Mouse (Mus musculus) thymus, postnatal 0 days (tissue): ENCODE data around the gene Tmem56. TPM values are rescaled to one million over a fixed set of nuclear protein-coding genes. Genes with fewer than 3 reads are reported as not detected.

ENCODE experiments used
- DNase-seq: peaks from one replicate; pipeline ENCODE4 v3.0.0-alpha.2; 2015; ENCODE audit warnings: low spot score
- polyA plus RNA-seq: library from polyadenylated mRNA; unstranded; fragments of >200 nt; fragmentation: Nextera tagmentation; extraction: Ambion mirVana; gene quantifications from 2 replicates; pipeline ENCODE4 v1.2.1, GENCODE M21; 2015

Tmem56 gene
- polyA plus RNA-seq: 0.24 and 0.35 TPM in 2 replicates

DNA sequence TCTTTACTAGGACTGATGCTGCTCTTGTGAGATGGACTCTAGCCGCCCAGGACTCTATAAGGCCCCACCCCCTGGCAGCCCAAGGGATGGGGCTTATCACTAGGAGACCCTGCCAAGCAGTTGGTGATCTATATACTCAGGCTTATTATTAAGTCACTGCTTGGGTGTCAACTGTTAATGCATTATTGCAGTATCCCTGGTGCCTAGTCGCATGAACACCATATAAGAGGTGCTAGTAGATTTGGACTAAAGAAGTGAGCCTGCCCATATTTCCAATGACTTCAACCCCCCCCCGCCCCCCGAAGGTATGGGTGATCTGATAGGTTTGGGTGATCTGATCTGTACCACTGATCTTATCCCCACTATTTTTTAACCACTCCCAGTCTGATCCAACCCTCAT lies at the start of gene Tmem56:
TSS of gene Tmem56 (minus strand) at position 101 of the 400 bp plus-strand sequence.
- no peak for DNase-seq

DNA sequence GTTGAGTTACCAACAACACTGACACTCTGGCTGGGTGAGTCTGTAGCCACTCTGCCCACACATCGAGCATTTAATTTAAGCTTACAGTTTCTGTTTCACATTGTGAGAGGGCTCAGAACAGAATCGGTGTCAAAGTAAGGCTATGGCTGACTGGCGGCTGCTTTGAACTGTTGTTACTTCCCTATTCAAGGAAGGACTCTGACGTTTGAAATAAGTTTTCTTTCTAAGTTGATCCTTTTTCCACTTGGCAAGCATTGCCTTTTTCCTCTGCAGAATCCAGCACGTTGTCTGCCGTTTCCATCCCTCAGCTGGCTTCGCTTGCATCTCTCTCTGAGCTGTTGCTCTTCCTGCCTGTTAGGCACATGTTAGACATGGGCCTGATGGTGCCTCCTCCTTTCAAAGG lies 47.3 kb upstream of the Tmem56 start:
- peak; percentile 60 for DNase-seq

DNA sequence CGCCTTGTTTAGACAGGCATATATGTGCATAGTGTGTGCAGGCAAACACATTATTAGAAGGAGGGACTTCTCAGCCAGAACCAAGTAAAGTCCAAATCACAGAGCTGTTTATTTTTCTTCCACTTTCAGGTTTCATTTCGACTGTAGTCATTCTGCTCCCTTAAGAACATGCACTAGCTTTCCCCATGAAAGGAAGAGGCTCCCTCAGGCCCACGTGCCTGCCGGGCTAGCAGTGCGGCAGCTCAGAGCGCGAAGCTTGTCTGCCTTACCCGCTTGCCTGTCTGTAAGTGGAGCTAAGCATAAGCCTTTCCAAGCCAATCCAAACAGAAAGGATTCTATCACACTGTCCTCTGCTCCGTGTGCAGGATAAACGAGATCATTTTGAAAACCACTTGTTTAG lies 46.7 kb upstream of the Tmem56 start:
- DNase-seq: peak; percentile 42

DNA sequence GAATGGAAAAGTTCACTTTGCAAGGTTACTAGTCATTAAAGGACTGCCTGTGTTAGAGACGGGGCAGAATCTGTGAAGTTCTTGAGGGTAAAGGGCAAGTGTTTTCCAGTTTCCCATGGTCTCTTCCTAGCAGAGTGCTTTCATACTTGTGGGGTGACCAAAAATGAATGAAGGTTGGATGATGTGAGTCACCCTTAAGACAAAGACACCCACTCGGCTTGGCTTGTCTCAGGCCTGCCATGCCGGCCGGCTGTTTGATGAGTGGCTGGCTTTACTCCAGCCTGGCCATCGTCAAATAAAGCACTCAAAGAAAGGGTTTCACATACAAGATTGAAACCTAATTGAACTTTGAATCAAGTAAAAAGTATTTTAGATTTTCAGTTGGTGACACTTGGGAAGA lies 44.5 kb upstream of the Tmem56 start:
- no peak for DNase-seq

DNA sequence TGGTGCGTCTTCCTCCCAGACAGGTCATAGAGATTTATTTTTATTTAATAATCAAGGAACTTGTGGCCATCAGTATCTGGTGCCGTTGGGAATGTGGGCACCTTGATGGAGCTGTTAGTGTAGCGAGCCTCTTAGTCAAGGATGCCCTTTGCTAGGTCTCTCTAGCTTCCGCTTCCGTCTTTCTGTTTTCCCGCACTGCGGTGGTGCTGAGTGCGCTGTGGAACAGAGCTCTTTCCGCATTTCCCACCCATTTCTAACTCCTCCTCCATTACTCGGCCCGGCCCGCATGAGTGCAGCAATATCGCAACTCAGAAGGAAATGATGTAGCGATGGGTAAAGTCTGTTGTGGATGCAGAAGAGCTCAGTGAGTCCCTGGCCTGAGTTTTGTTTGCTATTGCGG lies 40.5 kb upstream of the Tmem56 start:
- DNase-seq: no peak

DNA sequence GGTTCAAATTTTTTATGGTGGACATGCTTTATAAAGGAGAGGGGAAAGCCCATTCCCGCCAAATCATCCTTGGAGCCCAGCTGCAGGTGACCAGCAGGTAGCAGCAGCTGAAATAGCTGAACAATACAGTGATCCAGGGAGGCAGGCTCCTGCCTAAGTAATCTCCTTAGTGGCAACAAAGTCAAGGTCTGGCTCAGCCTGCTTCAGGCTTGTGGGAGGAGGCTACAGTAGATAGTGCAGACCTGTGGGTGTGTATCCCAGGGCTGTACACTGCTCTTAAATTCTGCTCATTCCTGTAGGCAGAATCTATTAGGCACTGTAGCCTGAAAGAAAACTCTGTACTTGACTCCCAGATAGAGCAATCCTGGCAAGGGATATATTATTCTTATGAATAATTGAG lies 38.0 kb upstream of the Tmem56 start:
- DNase-seq: no peak

DNA sequence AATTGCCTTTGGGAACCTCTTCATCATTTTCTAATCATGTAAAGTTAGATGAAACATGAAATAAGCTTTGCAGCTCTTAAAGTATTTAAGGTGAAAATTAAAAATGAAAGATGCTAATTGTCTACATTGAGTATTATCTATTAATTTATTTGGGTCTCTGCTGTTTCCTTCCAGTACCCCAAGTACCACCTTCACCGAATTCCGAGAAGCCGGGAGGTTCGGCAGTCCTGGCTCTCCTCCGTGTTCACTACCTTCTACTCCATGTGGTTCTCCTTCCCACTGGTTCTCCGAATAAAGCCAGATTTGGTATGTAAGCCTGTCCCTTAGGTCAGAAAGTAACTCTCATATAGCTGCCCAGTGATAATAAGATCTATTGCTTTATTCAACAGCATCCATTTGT lies 37.0 kb upstream of the Tmem56 start:
- DNase-seq: no peak

DNA sequence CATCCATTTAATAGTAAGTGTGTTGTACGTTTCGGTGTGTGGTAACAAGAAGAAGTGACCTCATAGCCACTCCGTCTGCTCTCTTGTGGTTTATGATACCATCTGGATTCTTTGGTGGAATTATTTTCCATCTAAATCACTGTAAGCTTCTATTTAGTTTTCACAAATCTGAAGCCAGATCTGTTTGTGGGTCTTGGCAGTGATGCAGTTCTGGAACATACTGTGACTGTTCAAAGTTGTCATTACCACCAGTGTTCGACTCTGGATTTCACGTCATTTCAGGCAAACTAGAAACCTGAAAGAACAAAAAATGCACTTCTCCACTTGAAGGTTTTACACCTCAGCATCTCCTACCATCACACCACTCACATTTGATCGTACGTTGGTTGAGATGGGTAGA lies 32.6 kb upstream of the Tmem56 start:
- no peak for DNase-seq

DNA sequence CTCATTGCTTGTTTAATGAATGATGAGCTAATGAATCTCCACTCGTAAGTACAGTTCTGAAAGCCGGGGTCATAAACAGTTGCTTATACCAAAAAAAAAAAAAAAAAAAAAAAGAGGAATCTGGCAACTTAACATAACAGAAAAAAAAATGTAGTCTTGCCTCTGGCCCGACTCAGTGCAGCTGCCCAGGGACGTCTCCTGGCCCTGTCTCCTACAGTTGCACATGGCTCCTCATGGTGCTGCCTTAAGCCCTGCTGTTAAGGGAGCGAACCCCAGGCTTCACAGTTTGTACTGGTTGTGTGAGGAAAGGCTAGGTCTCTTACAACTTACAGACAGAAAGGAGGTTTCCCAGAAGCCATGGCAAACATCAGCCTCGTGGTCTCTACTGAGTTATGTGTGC lies 31.3 kb upstream of the Tmem56 start:
- DNase-seq: no peak

DNA sequence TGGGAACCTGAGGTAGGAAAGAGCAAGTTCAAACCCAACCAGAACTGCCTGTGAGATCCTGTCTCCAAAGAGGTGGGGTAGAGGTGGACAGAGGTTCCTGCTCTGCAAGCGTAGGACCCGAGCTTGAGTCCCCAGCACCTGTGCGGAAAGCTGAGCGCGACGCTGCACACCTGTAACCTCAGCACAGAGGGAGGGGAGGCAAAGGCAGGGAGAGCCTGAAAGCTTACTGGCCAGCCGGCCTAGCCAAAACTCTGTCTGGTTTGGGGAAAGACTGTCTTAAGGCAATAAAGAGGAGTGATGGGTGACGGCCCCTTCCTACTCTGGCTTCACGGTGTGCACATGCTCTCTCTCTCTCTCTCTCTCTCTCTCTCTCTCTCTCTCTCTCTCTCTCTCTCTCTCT lies 30.1 kb upstream of the Tmem56 start:
- DNase-seq: peak; percentile 67

DNA sequence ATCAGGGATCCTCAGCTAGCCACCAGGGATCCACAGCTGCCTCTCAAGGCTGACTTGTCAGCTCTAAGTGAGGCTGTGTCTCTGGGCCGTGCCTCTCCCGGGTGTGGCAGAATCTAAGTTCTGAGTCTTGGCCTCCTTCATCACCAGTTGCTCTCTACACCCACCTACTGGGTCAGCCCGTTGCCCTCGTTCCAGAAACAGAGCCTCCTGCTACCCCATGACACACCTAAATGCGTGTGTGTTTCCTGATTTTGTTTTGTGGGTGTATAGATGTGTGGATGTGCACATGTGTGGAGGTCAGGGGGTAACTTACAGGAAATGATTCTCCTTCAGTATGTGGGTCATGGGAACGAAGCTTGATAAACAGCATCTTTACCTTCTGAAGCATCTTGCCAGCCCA lies 29.5 kb upstream of the Tmem56 start:
- DNase-seq: peak; percentile 87

DNA sequence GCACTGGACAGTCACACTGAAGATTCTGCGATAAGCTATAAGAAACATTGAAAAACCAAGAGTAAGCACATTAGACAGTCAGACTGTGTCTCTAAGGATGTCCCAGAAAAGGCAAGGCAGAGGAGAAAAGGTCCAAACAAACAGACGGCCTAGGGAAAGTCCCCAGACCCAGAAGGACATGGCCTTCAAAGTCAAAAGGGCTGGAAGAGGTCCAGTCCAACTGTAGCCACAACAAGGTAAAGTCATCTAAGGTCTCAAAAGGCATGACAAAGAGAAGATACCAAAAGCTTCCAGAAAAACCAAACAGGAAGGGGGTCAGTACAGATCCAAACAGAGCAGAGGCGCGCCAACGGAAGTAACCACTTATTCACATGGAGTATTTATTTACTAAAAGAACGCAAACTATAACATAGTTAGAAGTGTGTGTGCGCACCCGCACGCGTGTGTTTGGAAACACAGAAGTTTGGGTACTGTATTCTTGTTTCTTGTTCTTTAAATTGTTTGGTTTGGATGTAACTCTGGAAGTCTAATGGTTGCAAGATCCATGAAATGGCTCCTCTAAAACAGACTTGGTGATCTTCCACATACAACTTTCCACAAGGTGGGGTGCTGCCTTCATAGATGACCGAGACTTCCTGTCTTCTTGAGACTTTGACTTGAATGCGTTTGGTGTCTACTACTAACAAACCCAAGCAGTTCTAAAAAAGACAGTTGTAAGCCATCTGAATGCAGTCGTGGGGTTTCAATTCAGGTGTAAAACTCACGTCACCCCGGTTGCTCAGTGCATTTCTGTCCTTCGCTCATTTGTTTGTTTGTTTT lies 27.2 kb upstream of the Tmem56 start:
- peak; percentile 77 for DNase-seq

DNA sequence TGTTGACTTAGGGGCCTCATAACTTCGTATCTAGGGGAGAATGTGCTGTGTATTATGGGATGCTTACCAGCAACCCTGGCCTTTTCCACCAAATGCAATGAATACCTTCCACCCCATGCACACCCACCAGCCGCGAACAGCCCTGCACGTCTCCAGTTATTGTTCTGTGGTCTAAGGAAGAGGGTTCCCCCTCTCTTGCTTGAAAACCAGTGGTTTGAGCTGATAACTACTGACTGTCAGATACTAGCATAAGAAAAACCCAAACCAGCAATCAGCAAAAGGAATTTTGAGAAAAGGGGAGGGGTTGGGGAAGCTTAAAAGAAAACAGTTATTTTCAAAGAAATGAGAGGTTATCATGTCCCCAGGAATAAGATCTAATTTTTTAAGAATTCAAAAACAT lies 26.5 kb upstream of the Tmem56 start:
- no peak for DNase-seq

DNA sequence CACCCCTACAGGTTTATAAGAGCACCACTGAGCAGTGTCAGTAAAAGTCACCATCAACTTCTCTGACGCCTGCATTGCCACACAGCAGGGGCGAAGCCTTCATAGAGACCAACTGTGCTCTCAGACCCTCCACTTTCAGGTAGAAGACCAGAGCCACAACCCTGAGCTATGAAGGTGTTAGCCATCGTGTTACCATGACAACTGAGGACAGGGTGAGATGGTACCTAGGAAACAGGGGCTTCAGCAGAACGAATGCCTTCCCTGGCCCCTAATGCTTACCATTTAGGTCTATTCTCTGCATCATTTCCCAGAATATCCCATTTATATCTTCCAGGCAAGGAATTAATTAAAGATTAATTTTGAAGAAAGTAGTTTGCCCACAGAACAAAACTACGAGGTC lies 26.0 kb upstream of the Tmem56 start:
- DNase-seq: no peak

DNA sequence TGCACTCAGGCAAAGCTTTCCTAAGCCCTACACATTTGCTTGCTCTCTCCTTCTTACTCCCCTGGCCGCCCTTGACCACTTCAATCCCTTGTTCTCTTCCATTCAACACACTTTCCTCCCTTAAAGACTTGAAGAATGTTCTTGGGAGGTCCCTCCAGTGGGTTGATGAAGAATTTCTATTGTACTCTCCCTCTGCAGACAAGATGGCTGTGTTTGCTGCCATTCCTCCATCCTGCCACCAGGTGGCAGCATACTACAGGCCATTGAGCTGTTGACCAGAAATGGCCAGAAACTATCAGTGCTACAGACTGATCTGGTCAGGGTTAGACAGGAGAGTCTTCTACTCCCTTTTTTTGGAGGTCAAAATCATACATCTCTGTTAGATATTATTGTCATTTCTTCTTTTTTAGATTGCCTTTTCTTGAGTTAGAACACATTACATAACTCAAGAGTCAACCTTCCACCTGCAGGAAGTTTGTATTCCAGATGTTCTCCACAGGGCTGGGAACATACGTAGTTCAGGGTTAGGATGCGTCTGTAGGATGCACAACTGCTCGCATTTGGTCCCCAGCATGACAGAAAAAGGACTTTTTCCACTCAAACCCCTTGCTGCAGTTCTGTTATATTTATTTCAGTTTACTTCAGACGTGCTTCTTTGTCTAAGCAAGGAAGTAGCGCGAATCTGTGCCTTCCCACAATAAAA lies 24.8 kb upstream of the Tmem56 start:
- DNase-seq: peak; percentile 80

DNA sequence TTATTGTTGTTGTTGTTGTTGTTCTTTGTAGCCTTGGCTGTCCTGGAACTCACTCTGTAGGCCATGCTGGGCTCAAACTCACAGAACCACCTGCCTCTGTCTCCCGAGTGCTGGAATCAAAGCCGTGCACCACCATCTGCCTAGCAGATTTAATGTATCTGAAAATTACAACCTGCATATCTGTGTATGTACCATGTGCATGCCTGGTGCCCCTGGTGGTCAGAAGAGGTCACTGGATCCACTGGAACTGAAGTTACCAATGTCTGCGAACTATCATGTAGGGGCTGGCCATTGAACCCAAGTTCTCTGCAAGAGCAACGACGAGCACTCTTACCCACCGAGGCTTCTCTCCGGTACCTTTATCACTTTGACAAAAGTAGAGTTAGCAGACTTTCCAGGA lies 23.7 kb upstream of the Tmem56 start:
- DNase-seq: peak; percentile 13

DNA sequence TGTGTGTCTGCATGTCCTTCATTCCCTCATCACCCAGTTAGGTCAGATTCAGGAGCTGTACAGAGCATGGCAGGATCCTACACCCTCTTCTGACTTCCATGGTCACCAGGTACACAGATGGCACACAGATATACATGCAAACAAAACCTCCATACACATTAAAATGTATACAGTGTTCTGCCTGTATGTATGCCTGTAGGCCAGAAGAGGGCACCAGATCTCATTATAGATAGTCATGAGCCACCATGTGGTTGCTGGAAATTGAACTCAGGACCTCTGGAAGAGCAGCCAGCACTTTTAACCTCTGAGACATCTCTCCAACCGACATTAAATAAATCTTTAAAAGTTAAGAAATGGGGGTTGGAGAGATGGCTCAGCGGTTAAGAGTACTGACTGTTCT lies 11.3 kb upstream of the Tmem56 start:
- DNase-seq: peak; percentile 6

DNA sequence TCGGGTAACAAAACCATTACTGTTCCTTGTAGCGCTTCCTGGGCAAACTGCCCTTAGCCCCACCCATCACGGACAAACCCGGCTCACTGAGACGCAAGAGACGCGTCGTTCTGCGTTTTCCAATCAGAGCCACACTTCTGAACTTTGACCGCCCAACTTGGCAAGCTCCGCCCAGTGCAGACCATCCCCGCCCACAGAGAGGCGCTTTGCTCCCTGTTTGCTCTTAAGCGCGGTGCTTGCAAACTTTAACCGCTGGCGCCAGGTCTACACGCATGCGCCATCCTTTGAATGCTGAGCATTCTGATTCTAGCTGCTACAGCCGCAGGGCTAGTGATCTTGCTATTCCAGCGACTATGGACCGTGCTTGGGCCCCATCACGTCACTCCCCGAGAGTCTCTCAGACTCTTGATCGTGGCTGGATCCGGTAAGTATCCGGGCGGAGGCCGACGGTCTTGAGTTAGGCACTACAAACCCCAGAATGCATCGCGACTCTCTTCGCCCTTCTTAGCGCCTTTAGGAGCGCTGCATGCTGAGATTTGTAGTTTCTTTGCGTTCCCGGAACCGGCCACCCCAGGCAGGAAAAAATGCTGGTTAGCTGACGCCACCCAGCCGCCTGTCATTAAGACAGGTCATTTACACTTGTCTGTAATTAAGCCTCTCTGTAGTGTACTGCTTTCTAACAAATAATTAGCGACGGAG lies 8.8 kb upstream of the Tmem56 start, which contains the start of gene Alg14:
TSS of gene Alg14 (plus strand) at position 214 of the 699 bp plus-strand sequence.
- DNase-seq: peak; percentile 98

DNA sequence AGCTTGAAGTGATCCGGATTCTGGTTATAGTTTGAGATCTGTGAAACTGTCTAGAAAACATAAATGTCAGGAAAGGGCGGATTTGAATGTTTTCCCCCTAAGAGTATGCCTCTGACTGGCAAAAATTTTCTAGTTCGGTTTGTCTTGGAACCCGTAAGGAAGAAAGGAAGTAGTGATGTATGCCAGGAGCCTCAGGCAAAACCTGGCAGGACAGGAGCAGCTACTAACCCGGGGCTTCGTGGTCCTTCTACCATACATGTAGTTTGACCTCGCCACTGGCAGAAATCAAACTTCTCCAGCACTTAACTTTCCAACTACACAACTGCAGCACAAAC lies 8.3 kb upstream of the Tmem56 start:
- no peak for DNase-seq

DNA sequence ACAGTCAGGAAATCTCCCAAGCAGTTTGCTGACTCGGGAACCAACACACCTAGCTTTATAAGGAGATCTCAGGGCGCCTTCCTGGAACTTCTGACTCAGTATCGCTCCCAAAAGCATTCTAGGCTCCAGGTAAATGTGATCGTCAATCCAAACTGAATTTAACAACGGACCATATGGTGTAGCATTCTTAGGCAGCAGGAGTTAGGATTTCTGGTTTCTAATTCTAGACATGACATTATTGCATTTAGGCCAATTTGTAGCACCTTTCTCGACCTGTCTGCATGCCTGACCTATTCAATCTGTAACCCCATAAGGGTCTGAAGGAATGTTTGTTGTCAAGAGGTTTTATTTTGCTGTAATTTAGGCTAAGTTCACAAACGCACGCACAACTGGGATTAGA lies 7.8 kb upstream of the Tmem56 start:
- no peak for DNase-seq

DNA sequence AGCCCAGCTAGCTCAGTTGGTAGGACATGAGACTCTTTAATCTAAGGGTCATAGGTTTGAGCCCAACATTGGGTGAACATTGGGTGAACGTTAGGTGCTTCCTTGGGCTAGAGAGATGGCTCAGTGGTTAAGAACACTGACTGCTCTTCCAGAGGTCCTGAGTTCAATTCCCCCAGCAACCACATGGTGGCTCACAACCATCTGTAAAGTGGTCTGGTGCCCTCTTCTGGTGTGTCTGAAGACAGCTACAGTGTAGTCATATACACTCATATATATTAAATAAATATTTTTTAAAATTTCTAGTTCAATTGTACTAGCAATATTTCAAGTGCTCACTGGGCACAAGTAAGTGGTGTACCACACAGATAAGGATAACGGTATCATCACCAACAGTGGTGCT lies 4.3 kb upstream of the Tmem56 start:
- no peak for DNase-seq

DNA sequence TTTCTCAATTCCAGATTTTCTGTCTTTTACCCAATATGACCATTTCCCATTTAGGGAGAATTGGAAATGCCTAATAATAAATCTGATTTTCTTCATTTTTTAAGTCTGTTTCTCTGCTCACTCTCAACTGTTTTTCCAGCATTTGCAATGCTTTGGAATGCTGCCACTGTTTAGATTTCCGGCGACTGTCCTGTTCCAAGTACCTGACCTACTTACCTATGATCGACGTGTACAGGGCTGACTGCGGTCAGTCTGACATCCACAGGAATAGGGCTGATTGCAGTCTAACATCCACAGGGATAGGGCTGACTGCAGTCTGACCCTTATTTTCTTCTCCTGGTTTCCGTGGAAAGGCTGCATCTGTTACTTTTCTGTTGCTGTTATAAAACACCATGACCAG lies 2.3 kb upstream of the Tmem56 start:
- no peak for DNase-seq
